Mouse (Mus musculus) Muller cell, postnatal 12 days (primary cell): ENCODE measurements around the gene Tmcc3.
"Not testable (repeated sequence)": the region's sequence is repeated elsewhere in the genome, so short reads cannot be mapped to it uniquely, and the experiment has no call there.

Source experiments
- DNase-seq: peaks from one replicate; pipeline ENCODE4 v3.0.0-alpha.2; 2015; ENCODE audit errors: inconsistent ontology term

The Tmcc3 gene

DNA sequence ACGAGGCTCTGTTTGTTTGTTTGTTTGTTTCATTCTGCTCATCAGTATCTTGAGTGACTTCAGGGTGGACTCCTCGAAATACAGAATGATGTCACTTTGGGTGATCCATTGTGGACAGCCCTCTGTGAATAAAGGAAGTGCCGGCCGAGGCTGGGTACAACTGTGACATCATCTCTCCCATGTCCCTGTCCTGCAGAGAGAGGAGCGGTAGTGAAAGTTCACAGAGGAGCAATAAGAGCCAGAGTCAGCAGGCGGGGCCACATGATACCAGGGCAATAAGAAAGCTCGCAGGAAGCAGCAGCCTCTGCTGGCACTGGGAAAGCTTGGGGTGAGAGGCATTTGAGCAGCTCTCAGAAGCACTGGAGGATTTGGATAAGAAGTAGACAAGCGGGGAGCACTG, 264.2 kb downstream of the Tmcc3 start:
- peak; percentile 31 for DNase-seq

- no peak for DNase-seq
These were observed 267.1 kb downstream of the Tmcc3 start for GRCm38 (mm10) chr10:94578870-94579269.

DNA sequence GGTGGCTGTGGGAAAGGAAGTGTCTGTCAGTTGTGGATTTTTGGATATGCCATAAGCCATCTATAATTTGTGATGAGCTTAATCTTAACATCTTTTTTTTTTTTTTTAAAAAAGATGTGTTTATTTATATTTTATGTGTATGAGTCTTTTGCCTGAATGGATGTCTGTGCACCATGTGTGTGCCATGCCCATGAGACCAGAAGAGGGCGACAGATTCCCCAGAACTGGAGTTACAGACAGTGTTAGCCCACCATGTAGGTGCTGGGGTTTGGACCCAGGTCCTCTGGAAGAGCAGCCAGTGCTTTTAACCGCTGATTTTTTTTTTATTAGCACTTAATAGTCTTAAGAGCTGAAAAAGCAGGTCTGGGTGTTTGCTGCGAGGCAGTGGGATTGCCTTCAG, 269.6 kb downstream of the Tmcc3 start:
- no peak for DNase-seq

DNA sequence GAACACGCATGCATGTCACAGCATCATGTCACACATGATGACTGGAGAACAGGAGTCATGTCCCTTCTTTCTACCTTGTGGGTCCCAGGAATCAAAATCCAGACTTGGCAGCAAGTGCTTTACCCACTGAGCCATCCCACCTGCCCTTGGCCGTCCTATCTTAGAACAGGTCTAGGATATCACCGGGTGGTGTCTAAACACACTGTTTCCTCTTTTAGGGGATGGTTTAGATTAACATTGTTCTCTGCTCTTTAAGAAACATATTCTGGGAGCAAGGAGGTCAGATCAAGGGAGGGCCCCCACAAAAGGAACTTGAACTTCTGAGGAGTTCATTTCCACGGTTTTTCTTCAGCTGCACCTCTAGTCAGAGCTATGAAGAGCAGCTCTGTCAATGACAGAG, 272.0 kb downstream of the Tmcc3 start:
- DNase-seq = no peak

DNA sequence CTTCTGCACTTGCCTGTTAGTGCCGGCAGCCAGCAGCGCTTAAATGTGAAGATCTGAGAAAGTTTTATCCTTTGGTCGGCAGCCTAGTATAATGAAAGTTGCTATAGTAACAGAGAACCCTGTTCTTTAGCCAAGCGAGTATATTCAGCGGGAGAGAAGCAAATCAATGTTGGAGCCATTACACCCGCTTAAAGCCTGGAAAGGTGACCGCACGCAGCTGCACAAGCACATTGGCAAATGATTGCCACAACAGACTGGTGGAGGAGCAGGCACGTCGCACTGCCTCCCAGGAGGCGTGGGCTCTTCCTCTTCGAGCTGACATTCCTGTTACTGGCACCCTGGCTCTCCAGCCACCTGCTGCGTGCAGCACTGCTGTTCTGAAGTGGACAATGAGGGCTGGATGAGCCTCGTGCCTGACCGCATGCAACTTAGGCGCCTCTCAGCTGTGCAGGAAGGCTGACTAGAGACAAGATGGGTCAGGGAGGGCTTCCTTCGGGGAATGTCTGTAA, 273.2 kb downstream of the Tmcc3 start:
- peak; percentile 43 for DNase-seq

GRCm38 (mm10) chr10:94585819-94586218, 274.1 kb downstream of the Tmcc3 start:
- DNase-seq = no peak

GRCm38 (mm10) chr10:94588976-94589375, 277.2 kb downstream of the Tmcc3 start:
- DNase-seq = no peak

DNA sequence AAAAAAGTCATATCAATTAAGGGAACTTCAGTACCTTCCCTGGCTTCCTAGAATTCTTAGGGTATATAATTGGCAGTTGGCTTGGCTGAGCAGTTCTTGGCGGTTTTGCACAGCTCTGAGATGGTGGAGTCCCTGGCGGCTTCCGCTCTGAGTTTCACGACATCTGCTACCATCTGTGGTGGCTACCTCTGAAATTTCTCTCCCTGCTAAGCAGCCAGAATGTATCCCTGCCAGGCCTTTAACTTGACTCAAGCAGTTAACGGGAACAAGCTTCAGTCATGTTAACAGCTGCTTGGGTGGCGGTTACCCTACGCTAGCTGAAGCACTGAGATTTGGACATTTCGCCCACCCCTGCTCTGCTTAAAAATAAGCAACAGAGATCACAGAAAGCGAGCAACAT, 284.0 kb downstream of the Tmcc3 start:
- DNase-seq = no peak

- not testable (repeated sequence) for DNase-seq
These were observed 288.1 kb downstream of the Tmcc3 start for GRCm38 (mm10) chr10:94599846-94600245.

DNA sequence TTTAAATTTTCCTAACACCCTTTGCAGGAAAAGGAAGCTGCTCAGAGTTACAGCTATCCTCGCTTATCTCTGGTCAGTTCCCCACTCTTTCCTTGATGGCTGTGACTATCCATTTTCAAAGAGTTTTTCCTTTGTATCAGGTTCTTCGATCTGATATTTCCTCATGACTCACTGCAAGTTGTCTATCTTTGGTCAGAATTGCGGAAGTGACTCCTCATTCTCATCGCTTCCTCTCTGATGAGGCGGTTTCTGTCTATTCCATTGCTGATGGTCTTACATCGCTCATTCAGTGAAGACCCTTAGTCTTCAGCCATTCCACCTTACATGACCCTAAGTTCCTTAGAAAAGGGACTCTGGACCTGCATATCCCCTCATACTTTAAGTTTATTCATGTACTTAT, 289.3 kb downstream of the Tmcc3 start:
- DNase-seq = no peak

DNA sequence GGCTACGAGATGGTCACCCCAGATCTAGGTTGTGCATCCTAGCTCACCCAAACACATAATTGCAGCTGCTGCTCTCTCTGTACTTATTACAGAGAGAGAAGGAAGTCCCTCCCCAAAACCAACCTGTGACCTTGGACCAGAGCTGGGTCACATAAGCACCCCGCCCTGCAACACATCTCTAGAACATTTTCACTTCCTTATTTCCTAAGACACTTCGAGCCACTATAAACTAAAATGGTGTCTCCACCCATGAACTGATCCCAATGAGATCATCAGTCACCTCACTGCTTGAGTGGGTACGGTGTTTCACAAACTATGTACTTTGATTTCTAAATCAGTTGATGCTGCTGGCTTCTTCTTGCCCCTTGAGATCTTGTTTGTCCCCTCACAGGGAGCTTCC, 293.7 kb downstream of the Tmcc3 start:
- no peak for DNase-seq

- peak; percentile 70 for DNase-seq
These were observed 297.6 kb downstream of the Tmcc3 start for GRCm38 (mm10) chr10:94609309-94609777.

DNA sequence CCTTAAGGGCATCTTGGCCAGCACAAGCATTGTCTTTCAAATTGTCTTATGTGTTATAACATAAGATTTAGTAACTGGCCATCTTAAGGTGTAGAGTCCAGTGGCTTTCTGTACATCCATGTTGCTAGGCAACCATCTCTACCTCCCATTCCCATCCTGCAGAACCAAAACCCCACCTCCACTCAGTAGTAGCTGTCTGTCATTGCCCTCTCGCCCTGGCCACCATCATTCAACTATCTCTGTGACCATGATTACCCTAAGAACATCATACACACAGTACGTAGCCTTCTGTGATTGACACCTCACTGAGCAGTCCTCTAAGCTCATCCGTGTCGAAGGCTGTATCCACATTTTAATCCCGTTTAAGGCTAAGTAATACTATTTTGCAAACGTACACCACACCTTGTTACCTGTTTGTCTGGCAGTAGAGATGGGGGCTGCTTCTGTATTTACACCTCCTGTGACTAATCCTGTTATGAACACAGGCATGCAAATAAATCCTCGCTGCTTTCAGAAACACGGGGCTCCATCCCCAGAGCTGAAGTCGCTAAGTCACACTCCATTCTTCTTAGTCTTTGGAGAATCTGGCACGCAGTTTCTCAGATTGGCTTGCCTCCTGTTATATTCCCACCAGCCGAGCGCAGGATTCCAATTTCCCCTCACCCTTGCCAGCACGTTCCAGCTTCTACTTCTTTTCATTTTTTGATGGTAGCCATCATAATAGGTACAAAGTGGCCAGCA, 299.6 kb downstream of the Tmcc3 start:
- DNase-seq = no peak

- no peak for DNase-seq
These were observed 300.3 kb downstream of the Tmcc3 start for GRCm38 (mm10) chr10:94611969-94612440.

DNA sequence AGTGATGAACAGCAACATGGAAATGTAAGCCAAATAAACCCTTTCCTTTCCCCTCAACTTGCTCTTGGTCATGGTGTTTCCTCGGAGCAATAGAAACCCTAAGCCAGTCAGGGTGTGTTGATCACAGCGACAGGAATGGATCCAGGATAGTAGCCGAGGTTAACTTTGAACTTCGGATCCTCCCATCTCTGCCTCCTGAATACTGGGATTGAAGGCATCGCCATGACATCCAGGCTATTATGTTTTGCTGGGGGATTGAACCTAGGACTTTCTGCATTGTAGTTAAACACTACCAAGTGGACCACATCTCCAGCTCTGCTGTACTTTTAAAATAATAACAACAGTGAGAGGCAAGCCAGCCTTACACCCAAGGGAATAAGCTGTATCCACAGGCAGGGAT, 307.8 kb downstream of the Tmcc3 start:
- DNase-seq = no peak

- no peak for DNase-seq
These were observed 308.8 kb downstream of the Tmcc3 start for GRCm38 (mm10) chr10:94620561-94620960.

DNA sequence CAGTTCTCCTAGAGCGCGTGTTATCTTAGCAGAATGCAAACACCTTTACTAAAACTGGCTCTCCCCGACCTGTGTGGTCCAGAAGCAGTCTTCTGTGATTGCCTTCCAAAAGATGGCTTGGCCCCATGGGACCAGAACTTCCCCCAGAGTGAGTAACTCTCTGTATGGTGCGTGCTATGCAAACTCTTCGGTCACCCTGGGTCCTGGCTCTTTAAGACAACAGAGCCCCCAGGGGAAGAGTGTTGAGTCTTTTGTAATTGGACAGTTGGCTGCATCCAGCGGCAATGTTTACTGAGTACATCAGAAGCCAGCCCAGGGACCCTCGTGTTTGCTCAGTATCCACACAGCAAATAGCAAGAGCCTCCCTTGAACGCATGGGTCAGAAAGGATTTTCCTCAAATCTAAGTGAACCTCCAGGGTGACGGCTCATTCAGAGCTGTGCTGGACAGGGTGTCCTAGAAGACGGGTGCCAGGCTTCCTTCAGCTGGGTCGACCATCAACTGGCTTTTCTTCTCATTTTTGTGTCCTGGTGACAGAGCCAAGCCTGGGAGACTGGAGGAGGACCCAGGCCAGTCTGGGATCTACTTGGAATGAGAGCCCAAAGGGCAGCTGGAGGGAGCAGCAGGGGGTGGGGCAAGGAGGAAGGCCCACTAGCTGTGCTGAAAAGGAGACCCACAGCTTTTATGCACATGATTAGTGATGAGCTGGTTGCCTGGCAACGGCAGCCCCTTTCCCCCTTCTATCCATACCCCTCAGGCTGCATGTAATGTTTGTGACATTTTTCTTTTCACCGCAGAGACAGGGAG, 309.9 kb downstream of the Tmcc3 start:
- DNase-seq = no peak

DNA sequence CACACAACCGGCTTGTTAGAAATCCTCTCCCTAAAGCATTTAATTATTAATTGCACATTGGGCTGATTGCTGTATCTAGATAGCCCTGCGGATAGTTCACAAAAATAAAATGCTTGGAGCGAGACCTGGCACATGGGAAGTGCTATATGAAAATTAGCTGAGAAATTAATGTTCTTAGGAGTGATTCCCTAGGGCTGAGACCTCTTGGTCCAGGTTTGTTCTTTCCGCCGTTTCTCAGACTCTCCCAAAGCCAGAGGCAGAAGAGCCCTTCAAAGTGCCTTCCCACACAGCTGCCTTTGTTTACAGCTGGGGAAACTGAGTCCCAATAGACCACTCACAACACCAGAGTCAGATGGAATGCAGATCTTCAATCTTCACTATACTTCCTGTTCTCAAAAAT, 310.5 kb downstream of the Tmcc3 start:
- no peak for DNase-seq

GRCm38 (mm10) chr10:94622828-94623227, 311.1 kb downstream of the Tmcc3 start:
- no peak for DNase-seq

- peak; percentile 84 for DNase-seq
These were observed 311.9 kb downstream of the Tmcc3 start for GRCm38 (mm10) chr10:94623617-94624016.

GRCm38 (mm10) chr10:94625036-94625435, 313.3 kb downstream of the Tmcc3 start:
- DNase-seq = no peak

GRCm38 (mm10) chr10:94625606-94626005, 313.9 kb downstream of the Tmcc3 start:
- no peak for DNase-seq
